Mouse (Mus musculus): ENCODE measurements around the gene H6pd.
A peak's percentile ranks its signal among the peaks of the same experiment; 100 is the strongest.
"Not testable (repeated sequence)": the region's sequence is repeated elsewhere in the genome, so short reads cannot be mapped to it uniquely, and the experiment has no call there.

Gene H6pd

DNA sequence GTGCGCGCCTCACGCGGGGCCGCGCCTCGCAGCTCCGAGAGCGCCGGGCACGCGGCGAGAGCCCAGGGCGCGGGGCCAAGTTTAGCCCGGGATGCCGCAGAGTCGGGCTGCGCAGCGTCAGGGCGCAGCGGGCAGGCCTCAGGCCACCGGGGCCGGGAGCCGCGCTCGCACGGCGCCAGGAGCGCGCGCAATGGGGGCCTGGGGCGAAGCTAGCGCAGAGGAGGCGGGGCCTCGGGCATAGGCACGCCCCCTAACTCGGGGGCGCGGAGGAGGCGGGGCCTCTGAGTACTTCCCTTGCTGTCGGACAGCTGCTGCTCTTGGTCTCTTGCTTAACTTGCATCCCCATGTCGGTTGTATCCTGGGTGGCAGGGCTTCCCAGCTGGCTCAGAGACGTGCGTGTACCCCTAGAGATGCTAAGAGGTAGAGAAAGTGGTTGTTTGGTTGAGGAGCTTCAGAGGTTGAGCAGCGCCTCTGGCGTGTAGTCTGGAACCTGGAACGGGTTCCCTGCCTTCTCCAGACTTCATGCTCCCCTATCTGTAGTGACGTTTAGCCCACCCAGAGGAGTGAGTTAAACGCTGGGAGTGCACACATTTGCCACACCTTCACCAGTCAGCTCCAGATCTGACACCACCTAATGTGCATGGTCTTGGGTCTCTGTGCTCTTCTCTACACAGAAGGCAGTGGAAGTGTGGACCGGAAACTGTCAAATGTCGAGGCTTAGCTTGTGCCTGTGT, at the start of gene H6pd:
Gene H6pd (minus strand): TSS at position 171 of the 734 bp plus-strand sequence.
- DNase-seq (ENCODE audit: low spot score) = peak; percentile 92

DNA sequence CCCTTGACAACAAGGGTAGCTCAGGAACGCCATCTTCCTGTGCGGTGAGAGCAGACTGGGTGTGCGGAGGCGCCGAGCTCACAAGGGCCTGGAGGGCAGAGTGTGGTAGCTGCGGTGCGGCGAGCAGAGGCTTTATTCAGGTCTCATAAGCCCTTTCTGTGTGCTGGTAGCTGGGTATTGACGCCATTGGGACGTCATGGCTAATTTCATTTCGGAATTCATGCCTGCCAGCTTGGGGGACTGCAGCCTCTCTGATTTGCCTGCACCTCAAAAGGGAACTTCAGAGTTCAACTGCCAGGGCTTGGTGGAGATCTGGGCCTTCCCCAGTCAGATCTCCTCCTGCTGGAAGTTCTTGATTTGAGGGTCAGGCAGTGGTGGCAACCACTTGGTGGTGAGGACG, 48.9 kb upstream of the H6pd start:
- no peak for DNase-seq (ENCODE audit: low spot score)

DNA sequence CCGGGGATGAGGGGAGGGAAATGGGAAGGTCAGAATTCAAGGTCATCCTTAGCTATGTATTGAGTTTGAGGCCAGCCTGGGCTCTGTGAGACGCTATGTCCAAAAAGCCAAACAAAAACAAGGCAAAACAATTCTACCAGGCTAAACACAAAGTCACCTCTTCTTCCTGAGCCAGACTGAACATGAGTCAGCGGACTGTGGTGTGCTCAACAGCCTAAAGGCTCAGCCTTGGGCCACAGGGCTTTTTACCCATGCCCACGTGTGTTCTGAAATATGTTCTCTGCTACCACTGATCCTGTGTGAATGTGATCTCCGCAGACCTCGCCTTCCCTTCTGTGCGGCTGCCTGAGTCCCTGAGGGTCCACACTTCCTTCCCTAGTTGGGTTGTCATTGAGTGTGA, 47.3 kb upstream of the H6pd start:
- DNase-seq (ENCODE audit: low spot score) = no peak

DNA sequence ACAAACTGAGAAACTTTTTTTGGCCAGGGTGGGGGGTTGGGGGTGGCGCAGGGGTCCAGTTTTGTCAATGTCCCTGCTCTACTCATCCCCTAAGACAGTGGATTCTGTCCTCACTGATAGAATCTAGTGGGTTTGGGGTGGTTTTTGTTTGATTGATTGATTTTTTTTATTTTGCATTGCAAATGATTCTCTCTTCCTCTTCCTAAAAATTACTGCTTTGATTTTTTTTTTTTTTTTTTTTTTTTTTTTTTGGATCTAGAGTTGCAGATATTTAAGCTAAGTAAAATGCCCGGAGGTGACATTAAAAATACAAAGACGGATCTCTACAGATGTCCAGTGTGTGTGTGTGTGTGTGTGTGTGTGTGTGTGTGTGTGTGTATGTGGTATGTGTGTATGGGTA, 43.6 kb upstream of the H6pd start:
- DNase-seq (ENCODE audit: low spot score) = no peak

DNA sequence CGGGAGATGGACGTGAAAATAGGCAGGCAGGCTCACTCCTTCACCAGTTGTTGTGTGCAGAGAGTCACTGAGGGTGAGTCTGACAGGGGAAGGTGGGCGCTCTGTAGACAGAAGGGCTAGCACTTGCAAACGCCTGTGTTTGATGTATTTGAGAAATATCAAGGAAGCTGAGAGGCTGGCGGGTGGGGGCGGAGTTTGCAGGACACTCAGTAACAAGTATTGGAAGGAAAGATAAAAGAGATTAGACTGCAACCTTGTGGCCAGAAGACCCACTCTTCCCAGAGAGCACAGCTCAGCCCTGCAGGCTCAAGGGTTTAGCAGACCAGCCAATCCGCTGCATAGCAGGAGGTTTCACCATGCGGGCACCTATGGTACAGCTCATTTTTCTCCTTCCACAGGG, 42.7 kb upstream of the H6pd start:
- no peak for DNase-seq (ENCODE audit: low spot score)

DNA sequence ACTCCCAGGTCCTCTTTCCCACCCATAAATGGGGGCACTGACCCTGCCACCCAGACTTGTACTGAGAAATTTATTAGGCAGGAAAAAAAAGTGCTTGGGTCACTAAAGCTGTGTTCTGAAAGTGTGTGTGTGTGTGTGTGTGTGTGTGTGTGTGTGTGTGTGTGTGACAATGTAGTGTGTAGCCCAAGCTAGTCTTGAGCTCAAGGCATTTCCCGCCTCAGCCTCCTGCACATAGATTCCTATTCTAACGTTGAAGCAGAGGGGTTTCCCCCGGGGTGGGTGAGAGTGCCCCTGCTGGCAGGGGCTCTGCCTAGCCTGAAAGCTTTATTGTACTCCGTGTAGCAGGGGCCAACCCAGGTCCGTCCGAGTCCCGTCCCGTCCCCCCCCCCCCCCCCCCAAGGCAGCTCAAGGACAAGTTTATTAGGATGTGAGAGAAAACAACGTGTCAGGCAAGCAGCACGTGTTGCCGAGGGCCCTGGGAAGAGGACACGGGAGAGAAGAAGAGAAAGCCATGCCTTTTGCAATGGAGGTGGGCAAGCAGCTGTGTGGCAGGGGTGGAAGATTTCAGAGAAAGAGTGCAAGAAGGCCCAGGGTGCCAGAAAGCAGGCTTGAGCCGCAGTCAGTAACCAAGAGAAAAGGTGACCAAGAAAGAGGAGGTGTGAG, 40.9 kb upstream of the H6pd start:
- DNase-seq (ENCODE audit: low spot score) = no peak

DNA sequence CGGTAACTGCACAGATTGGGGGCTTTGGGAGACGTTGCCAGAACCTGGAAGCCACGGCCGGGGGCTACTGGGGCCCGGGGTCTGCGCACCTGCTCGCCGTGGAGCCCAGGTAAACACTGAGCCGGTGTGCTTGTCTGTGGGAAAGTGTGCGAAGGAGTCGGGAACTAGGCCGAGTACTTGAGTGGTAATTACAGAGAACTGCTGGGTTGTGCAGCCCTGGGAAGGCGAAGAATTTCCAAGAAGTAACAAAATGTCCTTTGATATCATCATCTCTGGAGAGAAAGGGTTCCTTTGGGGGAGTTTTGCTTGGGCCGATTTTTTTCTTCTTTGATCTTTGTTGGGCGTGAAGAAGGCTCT, 40.3 kb upstream of the H6pd start:
- no peak for DNase-seq (ENCODE audit: low spot score)

DNA sequence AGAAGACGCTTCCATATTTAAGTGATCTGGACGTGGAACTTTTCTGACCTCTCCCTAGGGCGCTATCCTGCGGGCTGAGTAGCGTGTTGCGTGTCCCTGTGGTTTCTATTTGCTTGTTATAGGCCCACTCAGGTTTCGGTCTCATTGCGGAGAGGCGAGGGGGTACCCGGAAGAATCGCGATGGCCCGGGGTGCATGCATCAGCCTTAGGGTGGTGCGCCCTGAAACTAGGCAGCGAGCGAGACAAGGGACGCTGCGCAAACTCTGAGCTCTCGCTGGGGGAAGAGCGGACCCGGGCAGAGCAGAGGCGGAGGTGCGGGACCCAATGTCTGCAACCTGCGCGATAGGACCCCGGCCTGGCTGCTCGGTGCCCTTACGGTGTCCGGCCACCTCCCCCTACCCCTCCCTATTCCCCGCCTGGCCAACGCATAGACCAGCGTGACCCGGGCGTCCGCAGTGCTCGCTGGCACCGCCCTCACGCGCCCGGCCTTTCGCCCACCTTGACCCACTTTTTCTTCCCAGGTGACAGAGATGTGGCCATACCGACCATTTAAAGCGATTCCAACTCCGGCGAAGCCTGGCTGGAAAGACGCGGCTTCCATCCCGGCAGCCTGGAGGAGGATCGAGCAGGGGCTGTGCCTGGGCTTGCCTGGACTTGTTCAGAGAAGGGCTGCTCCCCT, 39.8 kb upstream of the H6pd start:
- DNase-seq (ENCODE audit: low spot score) = peak; percentile 44

DNA sequence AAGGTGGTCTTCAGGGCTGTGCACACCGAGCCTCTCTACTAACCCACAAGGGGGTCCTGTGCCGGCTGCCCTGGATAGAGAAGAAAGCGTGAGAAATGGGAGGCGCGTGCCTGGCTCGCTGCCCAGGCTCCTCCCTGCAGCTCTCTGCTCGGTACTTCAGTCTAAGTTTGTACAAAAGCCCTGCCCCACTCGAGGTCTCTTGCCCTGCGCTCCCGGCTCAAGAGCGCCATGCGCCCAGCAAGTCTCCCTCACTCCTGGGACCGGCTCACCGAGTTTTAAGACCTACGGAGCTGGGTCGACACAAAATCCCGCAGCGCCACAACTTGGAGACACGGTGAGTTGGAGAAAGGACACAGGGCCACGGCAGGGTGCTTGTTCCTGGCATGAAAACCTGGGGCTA, 39.2 kb upstream of the H6pd start:
- peak; percentile 50 for DNase-seq (ENCODE audit: low spot score)

DNA sequence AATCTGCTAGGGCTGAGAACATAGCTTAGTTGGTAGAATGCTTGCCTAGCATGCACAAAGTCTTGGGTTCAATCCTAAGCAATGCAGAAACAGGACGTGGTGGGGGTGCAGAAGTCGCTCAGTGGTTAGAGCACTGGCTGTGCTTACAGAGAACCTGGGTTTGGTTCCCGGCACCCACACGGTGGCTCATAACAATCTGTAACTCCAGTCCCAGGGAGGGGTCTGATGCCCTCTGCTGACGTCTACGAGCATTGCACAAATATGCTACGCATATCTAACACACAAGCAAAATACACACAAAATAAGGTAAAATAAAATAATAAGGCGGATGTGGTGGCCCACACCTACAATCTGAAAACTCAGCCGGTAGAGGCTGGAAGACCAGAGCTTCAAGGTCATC, 34.8 kb upstream of the H6pd start:
- no peak for DNase-seq (ENCODE audit: low spot score)

DNA sequence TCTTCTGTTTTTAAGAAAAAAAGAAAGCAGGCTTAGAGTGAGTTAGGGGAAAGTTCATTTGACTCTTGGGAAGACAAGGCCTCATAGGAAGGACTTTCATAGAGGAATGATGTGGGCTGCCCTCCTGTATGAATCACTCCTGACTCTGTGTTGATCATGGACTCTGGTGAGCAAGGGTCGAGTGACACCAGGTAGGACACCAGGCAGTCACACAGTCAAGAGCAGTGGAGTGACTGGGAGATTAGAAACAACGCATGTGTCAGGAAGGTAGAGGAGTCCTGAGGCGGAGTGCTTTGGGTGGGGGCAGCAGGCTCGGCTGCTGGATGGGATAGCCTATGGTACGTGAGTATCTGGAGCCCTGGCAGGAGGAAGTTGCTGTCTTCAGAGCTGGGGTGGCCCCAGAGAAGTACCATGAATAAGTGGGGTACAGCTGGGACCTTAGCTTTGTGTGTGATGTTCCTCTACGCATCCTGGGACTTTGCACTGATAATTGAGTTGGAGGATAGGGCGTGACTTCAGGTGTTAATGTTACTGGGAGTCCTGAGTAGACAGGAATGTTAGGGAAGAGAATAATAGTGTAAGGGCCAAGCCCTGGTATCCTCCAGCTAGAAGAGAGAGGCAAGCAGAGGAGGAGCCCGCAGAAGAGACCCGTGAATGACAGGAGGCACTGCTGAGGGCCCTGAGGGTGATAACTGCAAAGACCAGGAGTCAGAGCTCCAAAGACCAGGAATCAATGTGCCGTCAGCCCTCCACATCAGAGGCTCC, 32.7 kb upstream of the H6pd start:
- DNase-seq (ENCODE audit: low spot score) = no peak

DNA sequence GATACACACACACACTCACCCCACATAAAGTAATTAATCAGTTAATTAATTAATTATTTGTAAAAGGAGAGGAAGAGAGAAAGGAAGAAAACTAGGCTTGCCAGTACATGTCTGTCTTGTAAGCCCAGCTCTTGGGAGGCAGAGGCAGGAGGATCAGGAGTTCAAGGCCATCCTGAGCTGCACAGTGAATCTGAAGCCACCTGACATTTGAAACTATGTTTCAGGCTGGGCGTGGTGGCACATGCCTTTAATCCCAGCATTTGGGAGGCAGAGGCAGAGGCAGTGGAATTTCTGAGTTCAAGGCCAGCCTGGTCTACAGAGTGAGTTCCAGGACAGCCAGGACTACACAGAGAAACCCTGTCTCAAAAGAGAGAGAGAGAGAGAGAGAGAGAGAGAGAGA, 32.0 kb upstream of the H6pd start:
- DNase-seq (ENCODE audit: low spot score) = not testable (repeated sequence)

DNA sequence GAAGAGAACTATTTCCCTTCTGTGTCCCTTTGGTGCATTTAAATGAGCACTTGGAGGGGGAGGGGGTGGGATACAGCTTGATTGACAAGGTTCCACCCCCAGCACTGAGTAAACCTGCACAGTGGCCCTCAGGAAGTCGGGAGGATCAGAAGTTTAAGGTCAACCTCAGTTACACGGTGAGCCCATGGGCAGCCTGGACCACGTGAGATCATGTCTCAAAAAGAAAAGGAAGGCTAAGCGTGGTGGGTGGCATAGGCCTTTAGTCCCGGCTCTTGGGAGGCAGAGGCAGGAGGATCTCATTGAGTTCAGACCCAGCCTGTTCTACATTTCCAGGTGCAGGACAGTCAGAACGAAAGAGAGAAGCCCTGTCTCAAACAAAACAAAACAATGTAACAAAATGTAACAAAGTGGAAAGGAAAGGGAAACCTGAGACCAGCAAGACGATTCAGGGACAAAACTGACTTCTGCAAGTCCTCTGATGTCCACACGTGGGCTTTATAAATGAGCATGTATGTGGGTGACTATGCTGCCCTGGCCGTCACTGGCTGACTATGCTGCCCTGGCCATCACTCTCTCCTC, 31.3 kb upstream of the H6pd start:
- DNase-seq (ENCODE audit: low spot score) = no peak

DNA sequence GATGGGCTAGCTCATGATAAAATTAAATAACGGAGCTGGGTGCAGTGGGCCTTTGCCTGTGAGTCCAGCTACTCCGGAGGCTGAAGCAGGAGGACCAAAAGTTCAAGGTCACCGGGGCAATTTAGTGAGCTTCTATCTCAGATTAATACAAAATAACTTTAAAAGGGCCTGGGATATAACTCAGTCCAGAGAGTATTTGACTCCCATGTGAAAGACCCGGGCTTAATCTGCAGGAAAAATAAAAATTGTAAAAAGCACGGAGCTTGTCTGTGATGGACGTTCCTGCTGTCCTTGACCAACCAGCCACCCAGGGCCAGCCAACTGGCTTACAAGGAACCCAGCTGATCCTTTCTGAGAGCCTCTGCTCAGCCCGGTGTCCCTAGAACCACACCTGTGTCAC, 29.7 kb upstream of the H6pd start:
- DNase-seq (ENCODE audit: low spot score) = no peak

DNA sequence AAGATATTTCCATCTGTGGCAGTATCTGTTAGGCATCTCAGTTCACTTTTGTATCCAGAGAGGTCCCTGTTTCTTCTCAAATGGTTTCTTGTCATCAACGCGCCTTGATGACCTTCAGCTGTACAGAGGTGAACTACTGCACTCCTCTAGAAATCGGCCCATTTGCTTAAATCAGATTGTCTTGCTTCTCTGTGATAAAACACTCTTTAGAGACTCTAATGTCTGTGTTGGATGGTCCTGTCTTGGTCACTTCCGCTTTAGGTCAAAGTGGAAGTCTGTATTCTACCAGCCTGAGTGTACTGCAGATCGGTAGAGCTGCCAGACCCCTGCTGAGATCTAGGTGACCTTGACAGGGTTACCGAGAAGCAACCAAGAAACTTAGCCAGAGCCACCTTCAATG, 27.3 kb upstream of the H6pd start:
- no peak for DNase-seq (ENCODE audit: low spot score)

DNA sequence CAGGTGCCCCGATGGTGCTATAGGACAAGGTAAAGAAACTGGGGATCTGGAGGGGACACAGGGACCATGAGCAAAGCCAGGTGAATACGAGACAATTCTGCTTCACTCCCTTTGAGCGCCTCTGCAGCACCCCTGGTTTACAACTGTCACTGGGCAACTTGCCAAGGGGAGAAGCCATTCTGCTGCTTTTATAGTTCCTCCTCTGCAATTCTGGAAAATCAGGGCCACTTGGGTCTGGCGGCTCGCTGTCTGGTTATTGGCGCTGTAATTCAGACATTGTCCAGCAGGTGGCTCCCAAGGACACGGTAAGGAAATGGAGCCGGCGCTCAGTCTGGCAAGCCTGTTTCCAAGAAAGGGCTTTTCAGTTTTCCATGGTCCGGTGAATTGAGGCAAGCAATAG, 26.5 kb upstream of the H6pd start:
- DNase-seq (ENCODE audit: low spot score) = peak; percentile 66

DNA sequence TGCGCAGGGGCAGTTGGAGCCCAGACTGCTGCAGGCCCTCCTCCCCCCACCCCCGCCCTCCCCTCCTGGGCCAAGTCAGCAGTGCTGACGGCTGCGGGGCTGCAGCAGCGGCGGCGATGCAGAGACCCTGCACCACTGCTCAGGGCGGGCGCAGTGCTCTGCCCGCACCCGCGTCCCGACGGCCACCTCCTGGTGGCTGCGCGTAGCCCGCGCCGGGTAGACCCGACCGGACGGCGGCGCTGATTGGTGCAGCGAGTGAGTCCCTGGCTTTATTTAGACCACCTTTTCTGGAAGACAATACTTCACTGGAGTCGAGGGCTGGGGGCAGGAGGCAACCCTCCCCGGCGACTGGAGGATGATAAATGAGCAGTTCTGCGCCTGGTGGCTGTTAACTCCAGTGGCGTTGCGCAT, 24.4 kb upstream of the H6pd start:
- no peak for DNase-seq (ENCODE audit: low spot score)

DNA sequence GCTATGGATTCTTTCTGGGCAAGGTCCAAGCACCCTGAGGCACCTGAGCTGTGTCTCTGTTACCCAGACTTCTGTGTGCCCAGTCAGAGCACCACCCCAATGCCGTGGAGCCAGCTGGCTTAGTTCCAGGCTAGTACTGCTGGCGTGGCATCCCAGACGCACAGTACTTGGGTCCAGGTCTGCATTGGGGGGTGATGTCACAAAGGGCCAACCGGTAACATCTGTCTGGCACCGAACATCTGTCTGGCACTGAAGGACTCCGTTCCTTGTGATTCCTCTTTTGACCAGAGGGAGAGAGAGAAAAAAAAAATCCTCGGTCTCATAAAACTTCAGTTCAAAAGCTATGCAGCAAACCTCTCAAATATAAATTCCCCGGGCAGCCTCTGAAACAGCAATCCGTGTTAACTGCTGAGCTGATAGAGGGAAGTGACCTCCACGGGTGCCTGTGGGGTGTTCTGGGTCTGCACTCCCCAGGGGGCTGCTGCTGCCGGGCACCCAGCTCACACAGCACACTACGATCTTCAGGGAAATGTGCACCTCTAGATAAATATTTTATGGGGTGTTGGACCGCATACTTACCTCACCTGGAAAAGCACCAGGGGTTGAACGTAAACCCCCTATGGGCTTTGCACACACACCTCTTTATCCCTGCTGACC, 22.5 kb upstream of the H6pd start:
- DNase-seq (ENCODE audit: low spot score) = no peak

DNA sequence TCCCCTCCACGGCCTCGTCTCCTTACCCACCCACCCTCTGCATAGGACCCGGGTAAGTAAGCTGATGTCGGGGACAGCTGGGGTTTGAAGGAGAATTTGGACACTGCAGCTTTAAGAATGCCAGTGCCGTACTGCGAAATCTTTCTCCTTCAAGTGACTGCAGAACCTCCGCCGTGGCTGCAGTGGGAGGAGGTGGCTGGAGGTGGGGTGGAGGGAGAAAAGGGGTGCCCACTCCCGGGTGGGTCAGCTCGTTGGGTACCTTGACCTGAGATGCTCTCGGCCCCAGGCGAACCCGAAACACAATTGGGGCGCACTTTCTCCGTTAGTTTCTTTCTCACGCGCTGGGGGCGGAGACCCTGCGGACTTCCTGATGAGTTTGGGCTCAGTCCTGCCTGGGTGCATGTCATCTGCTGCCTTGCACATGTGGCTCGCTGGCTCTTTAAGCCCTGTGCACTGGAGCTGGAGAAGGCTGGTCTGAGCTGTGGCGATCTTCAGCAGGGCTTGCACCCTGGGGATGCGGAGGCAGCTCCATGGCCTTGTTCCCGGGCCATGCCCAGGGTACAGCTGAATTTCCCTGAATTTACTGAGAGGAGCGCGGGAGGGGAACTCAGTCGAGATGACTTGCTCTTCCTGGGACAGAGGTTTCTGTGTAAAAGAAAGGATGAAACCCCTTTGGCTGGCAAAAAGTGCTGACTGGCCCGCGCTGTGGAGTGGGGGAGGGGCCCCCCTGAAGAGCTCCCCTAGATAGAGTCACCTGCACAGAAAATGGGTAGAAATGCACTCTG, 21.8 kb upstream of the H6pd start:
- DNase-seq (ENCODE audit: low spot score) = peak; percentile 38

DNA sequence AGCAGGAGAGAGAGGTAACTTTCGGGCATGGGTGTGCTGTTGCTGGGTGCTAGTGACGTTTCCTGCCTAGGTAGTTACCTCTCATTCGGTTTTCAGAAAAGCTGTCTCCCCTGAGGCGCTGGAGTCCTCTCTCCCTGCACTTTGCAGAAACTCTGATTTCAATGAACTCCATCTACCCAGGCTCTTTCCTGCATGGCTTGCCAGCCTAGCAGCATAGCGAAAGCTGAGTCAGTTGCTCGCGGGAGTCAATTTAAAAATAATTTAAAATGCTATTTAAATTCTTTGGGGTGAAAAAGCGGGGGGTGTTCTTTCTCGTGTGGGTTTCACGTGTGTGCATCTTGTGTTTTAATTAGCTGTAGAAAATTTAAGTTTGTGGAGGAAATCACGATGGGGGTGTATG, 21.1 kb upstream of the H6pd start:
- no peak for DNase-seq (ENCODE audit: low spot score)

DNA sequence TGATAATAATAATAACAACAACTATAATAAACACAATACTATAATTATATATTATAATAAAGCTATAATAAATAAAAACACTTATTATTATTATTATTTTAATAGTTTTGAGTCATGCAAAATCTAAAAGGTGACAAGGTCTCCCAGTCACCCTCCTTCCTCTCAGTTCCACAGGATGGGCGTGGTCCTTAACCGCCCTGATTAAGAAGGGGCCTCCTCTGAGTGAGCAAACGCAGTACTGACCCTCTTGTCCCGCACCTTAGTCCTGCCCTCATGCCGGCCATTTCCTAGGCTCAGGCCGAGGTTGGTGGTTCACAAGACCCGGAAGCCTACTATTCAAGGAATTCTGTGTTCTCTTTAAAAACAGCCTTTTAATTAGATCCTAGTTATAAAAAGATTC, 14.7 kb upstream of the H6pd start:
- DNase-seq (ENCODE audit: low spot score) = no peak
